Mouse (Mus musculus): ENCODE measurements around the gene Vmn2r24.
"Not testable (repeated sequence)": the region's sequence is repeated elsewhere in the genome, so short reads cannot be mapped to it uniquely, and the experiment has no call there.

Vmn2r24 gene

DNA sequence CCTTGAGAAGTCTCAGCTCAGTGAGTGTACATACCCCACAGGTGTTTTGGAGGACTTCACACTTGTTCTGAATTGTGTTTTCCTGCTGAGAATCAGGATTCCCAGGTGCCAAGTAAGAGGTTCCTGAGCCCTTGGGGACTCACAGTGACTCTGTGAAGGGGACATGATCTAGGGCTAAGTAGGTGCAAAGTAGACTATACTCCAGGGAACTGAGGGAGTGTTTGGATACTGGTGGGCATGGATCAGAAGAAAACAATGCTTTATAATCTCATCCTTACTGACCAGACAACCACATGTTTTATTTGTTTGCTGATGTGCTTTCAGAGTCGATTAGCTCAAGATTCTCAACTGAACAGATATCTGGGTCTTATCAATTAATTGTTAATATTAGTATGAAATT, at the start of gene Vmn2r24:
Vmn2r24 (plus strand) TSS at position 301 of the 400 bp plus-strand sequence.
- DNase-seq (ENCODE audit: low spot score) = no peak

DNA sequence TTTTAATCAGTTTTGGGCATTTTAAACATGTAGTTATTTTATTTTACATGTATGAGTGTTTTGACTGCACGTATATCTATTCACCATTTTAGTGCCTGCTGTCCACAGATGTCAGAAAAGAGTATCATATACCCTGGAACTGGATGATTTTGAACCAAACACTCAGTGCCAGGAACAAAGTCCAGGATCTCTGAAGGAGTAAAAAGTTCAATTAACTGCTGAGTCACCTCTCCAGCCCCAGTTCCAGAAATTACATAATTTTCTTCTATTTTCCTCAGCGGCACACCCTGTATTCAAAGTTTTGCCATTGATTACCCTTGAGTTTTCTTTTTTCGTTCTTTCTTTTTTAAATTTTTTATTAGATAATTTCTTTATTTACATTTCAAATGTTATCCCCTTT, 8.6 kb upstream of the Vmn2r24 start:
- DNase-seq (ENCODE audit: low spot score) = no peak

DNA sequence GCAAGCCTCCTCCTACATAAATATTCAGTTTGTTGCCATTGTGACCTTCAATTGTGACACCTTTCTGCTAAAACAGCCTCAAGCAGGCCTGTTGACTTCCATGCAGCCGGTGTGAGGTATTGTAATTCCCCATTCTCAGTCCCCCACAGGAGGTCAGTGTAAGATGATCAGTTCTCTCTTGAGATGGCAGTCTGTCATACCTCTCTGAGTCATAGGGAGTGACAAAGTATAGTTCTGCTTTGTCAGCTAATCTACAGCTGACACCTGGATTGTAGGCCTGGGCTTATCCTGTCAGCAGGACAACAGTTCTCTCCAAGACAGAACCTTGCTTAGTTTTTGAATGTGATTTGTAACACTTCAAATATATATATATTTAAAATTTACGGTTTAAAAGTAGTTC, 6.2 kb downstream of the Vmn2r24 start:
- DNase-seq (ENCODE audit: low spot score) = no peak

DNA sequence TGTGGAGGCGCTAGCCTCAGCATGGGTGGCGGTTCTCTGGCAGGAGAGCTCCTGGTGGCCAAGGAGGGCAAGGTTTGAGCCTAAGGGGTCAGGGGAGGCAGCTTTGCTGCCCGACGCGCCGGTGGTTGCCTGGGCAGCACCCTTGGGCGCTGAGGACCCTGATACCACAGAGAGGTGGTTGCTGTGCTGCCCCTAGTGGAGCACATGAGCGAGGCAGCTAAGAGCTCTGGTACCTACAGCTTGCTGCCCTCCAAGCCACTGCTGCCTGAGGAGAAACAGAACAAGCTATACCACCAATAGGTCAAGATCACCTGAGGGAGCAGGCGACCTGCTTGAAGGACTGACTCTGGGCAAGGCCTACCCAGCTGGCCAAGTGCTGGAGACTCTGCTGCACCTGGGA, 15.1 kb downstream of the Vmn2r24 start:
- DNase-seq (ENCODE audit: low spot score) = no peak

DNA sequence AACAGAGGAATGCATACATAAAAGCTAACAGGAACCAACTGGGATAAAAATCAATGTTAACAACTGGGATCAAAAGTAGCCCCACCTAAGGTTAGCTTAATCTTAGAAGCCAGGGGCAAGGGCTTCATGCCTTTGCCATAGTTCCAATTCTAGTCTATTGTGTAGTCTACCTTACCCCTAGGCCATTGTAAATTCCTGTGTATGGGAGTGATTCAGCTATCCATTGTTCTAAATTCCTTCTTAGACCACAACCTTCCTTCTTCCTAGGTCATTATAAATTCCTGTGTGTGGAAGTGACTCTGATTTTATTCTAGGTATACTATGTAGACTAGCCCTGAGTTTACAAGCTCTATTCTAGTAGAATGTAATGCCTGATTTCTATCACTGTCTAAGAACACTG, 31.6 kb downstream of the Vmn2r24 start:
- not testable (repeated sequence) for DNase-seq (ENCODE audit: low spot score)

DNA sequence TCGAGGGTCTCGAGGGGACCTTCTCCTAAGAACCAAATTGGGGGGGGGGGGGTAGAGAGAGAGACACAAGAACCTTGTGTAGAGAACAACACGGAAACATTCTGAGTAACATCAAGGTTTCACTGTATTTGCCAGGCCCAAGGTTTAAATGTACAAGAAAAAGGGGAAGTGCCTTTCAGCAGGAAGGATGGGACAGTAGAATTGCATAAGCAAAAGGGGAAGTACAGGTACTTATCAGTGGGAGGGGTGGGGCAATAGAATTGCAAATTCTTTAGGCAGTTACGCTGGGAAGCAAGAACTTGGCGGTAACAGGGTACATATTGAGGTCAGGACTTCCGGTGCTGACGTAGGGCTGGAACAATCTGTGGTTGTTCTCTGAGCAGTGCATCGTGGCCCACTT, 41.3 kb downstream of the Vmn2r24 start:
- DNase-seq (ENCODE audit: low spot score) = no peak

DNA sequence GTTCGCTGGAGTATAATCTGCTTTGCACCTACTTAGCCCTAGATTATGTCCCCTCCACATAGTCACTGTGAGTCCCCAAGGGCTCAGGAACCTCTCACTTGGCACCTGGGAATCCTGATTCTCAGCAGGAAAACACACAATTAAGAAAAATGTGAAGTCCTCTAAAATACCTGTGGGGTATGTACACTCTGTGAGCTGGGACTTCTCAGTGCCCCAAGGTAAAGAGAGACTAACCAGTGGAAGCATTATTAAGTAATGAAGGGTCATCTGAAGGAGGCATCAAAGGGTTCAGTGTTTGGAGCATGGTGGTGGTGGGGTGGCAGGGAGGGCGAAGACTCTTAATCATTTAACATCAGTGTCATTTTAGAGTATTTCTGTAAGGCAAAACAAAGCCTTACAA, 74.7 kb downstream of the Vmn2r24 start, which contains the start of gene Vmn2r25:
Vmn2r25 (minus strand) TSS at position 101 of the 400 bp plus-strand sequence.
- not testable (repeated sequence) for DNase-seq (ENCODE audit: low spot score)
